Mouse (Mus musculus) gastrocnemius, postnatal 10 days (tissue): ENCODE data around the gene Mindy2. TPM values are rescaled to one million over a fixed set of nuclear protein-coding genes. Genes with fewer than 3 reads are reported as not detected.
"Not testable (repeated sequence)": the region's sequence is repeated elsewhere in the genome, so short reads cannot be mapped to it uniquely, and the experiment has no call there.

Experiments used
- DNase-seq: peaks from one replicate; pipeline ENCODE4 v3.0.0; 2021; ENCODE audit warnings: mixed read lengths
- total RNA-seq, 2 experiments: library from RNA; stranded (reverse); gene quantifications; 2 replicates each; pipeline ENCODE4 v1.2.3; 2021

Gene Mindy2
- total RNA-seq, 2 experiments from 2014 or later, result 13.1 to 13.8 TPM

DNA sequence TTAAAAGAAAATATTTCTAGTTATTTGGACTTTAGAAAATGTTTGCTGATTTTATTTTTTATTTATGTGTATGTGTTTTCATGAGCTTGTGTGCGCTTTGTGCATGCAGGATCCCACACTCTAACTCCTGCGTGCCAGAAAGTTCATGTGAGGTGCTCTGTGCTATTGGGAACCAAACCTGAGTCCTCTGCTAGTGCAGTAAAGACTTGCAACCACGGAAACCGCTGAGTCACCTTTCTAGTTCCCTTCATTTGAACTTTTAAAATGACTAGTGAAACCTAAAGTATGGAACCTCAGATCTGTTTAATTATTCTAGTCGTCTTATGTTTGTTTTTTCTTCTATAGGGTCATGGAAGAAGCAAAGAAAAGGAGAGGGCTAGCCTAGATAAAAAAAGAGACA, 76.0 kb downstream of the Mindy2 start:
- no peak for DNase-seq

GRCm38 (mm10) chr9:70578123-70578522, 78.9 kb downstream of the Mindy2 start:
- no peak for DNase-seq

GRCm38 (mm10) chr9:70570351-70570750, 86.6 kb downstream of the Mindy2 start:
- DNase-seq, result no peak

DNA sequence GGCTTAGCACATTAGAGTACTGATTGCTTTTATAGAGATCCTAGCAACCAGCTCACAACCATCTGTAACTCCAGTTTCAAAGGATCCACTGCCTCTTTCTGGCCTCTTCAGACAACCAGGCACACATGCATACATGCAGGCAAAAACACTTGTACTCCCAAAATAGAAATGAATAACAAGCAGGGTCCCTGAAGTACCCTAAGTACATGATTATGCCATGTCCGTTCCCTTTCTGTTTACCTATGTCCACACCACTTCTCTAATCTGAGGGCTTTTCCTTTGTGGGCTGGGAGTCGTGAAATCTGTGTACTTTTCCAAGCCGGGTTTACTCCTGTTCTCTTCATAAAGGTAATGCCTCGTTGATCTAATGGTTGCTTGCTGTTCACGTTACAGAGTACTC, 89.3 kb downstream of the Mindy2 start:
- DNase-seq, result no peak

DNA sequence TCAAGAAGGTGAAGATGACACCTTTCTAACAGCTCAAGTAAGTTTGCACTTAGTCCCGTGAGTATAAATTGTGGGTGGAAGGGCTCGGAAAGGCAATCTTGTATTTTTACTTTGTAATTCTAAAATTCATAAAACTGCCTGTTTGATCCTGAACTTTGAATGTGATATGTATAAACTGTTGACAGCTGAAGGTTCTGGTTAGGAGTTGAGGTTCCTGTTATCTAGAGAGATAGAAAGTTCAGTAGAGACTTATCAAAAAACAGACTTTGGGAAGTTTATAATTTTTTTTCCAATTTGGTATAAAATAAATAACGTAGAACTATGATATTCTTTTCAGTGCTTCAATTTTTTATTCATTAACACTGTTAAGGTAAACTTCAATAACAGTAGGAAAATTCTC, 94.1 kb downstream of the Mindy2 start:
- DNase-seq, result no peak

DNA sequence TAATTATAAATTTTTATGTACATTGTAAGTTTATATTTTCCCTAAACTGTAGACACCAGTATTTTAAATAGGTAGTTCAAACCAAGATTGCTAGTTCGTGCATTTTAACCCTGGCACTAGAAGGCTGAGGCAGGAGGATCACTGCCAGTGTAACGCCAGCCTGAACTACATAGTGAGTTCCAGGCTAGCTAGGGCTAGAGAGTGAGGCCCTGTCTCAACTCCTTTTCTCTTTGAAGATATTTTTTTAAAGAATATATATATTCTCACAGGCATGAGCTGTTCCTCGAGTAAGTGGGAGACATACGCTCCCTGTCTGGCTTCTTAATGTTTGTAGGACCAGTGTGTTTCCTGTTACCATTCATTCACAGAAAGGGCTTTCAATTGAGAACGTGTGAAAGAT, 100.2 kb downstream of the Mindy2 start:
- no peak for DNase-seq

GRCm38 (mm10) chr9:70555431-70555830, 101.5 kb downstream of the Mindy2 start:
- no peak for DNase-seq

- not testable (repeated sequence) for DNase-seq
These were observed 104.7 kb downstream of the Mindy2 start for GRCm38 (mm10) chr9:70552233-70552632.

GRCm38 (mm10) chr9:70551524-70551923, 105.5 kb downstream of the Mindy2 start:
- DNase-seq, result no peak

Other genes starting within 250 kb of the Mindy2 start
- gene Ccnb2, start 235.6 kb downstream of the Mindy2 start, total RNA-seq, result 10 to 100 TPM; 11.7 to 12.5 TPM
- 10 to 100 TPM; 15.8 to 20.1 TPM for gene Rnf111, start 153.4 kb downstream of the Mindy2 start, total RNA-seq
- 10 to 100 TPM; 21.4 to 26.5 TPM for gene Sltm, start 114.4 kb downstream of the Mindy2 start, total RNA-seq
- under 1 TPM; 0.52 to 0.56 TPM for gene Gm10642, start 923 bp downstream of the Mindy2 start, total RNA-seq
- gene Adam10, start 21.8 kb upstream of the Mindy2 start, total RNA-seq, result 10 to 100 TPM; 41.9 to 49.7 TPM